Mouse (Mus musculus): ENCODE results near the gene Poc1a.

Poc1a gene

GRCm38 (mm10) chr9:106397733-106398132 is 116.9 kb downstream of the Poc1a start:
- no peak for DNase-seq (ENCODE audit: extremely low read depth, low read depth)

- DNase-seq (ENCODE audit: extremely low read depth, low read depth): peak; percentile 82
Measured at GRCm38 (mm10) chr9:106398667-106399311, 117.9 kb downstream of the Poc1a start.

GRCm38 (mm10) chr9:106399808-106400207 is 118.9 kb downstream of the Poc1a start:
- no peak for DNase-seq (ENCODE audit: extremely low read depth, low read depth)

All from MEL-GATA-1-ER (cell line).